In genomic region chr11:11964729-11965128, GRCm38 (mm10) we compare ENCODE assay signal across 14 mouse cellular contexts.
DNase-seq lines count a peak whose midpoint lies in the region; ATAC-seq and TF ChIP-seq lines count a peak whose summit lies in the region.
"Had no signal": no experiment of that assay in that cellular context is flagged by ENCODE, and none has a peak within 500 bp of the region (broad histone marks: within the 10 kb centered on the region; RNA-seq: fewer than 3 reads in every experiment).

No protein-coding gene starts in this region.

- no peaks in the 10 kb centered on the region for H3K27me3 ChIP-seq in heart, embryonic 10.5 days (ENCODE audit: insufficient read depth, poor library complexity, severe bottlenecking)
- no peaks in the 10 kb centered on the region for H3K27me3 ChIP-seq in embryonic facial prominence, embryonic 15.5 days
- no peaks in the 10 kb centered on the region for H3K27me3 ChIP-seq in limb, embryonic 15.5 days
- no peaks in the 10 kb centered on the region for H3K27me3 ChIP-seq in midbrain, postnatal 0 days (ENCODE audit: insufficient read depth, low read length)
- H3K27me3 ChIP-seq in hindbrain, embryonic 13.5 days: no peaks in the 10 kb centered on the region
- H3K27me3 ChIP-seq: midbrain, embryonic 15.5 days had no signal

- H3K4me2 ChIP-seq in embryonic facial prominence, embryonic 15.5 days (replicated peaks): no peak overlapping the region
- no peak overlapping the region for H3K4me2 ChIP-seq in limb, embryonic 15.5 days
- no peak overlapping the region for H3K4me2 ChIP-seq in midbrain, postnatal 0 days (ENCODE audit: low read depth, low read length, poor library complexity, severe bottlenecking)
- H3K4me2 ChIP-seq in hindbrain, embryonic 13.5 days: no peak overlapping the region
- H3K4me2 ChIP-seq: midbrain, embryonic 15.5 days had no signal

- WGBS in heart, embryonic 10.5 days: 64% methylated on average over 2 of the region's 2 CpGs
- WGBS in embryonic facial prominence, embryonic 15.5 days: 87% methylated on average over 2 of the region's 2 CpGs
- WGBS in limb, embryonic 15.5 days: 91% methylated on average over 2 of the region's 2 CpGs
- 95% methylated on average over 2 of the region's 2 CpGs for WGBS in midbrain, postnatal 0 days
- WGBS in hindbrain, embryonic 13.5 days: 89% methylated on average over 2 of the region's 2 CpGs

- H3K4me1 ChIP-seq in heart, embryonic 10.5 days: peaks cover 78% of the 10 kb centered on the region
- H3K4me1 ChIP-seq in embryonic facial prominence, embryonic 15.5 days: peaks cover 43% of the 10 kb centered on the region
- peaks cover 60% of the 10 kb centered on the region for H3K4me1 ChIP-seq in limb, embryonic 15.5 days
- H3K4me1 ChIP-seq in midbrain, postnatal 0 days (ENCODE audit: insufficient read depth, low read length): no peaks in the 10 kb centered on the region; the same call in 1 of the 2 replicates
- H3K4me1 ChIP-seq in hindbrain, embryonic 13.5 days (replicated peaks): peaks cover 28% of the 10 kb centered on the region

- H3K9me3 ChIP-seq in heart, embryonic 10.5 days: no peaks in the 10 kb centered on the region
- no peaks in the 10 kb centered on the region for H3K9me3 ChIP-seq in embryonic facial prominence, embryonic 15.5 days (replicated peaks)
- no peaks in the 10 kb centered on the region for H3K9me3 ChIP-seq in limb, embryonic 15.5 days
- H3K9me3 ChIP-seq in midbrain, postnatal 0 days (ENCODE audit: low read length): no peaks in the 10 kb centered on the region
- no peaks in the 10 kb centered on the region for H3K9me3 ChIP-seq in hindbrain, embryonic 13.5 days
- H3K9me3 ChIP-seq: midbrain, embryonic 15.5 days had no signal

- ATAC-seq in embryonic facial prominence, embryonic 15.5 days (ENCODE audit: insufficient number of reproducible peaks, low FRiP score, low TSS enrichment, low read depth): no peak
- ATAC-seq in limb, embryonic 15.5 days (ENCODE audit: insufficient number of reproducible peaks, low FRiP score, low TSS enrichment, low read depth): no peak
- no peak for ATAC-seq in midbrain, postnatal 0 days (ENCODE audit: low FRiP score)
- no peak for ATAC-seq in hindbrain, embryonic 13.5 days (ENCODE audit: low FRiP score)
- ATAC-seq: midbrain, embryonic 15.5 days had no signal

- DNase-seq in heart, embryonic 10.5 days (ENCODE audit: low spot score): peak; percentile 72
- no peak for DNase-seq in heart, postnatal 25 days (ENCODE audit: low spot score)
- peak; percentile 25 for DNase-seq in adipocyte (ENCODE audit: low spot score)
- no peak for DNase-seq in midbrain, postnatal 0 days (ENCODE audit: low spot score)
- no peak for DNase-seq in cerebellum, adult 8-10 months
- DNase-seq: cerebellum, adult 9-10 months; right cerebral cortex, postnatal 4 days; thymus, postnatal 4 days had no signal

- H3K9ac ChIP-seq in embryonic facial prominence, embryonic 15.5 days: no peak overlapping the region
- no peak overlapping the region for H3K9ac ChIP-seq in limb, embryonic 15.5 days
- H3K9ac ChIP-seq in midbrain, postnatal 0 days (replicated peaks; ENCODE audit: low read length, poor library complexity, severe bottlenecking): no peak overlapping the region
- no peak overlapping the region for H3K9ac ChIP-seq in hindbrain, embryonic 13.5 days
- H3K9ac ChIP-seq: midbrain, embryonic 15.5 days had no signal

- peak overlapping the region; percentile 90 for H3K27ac ChIP-seq in heart, embryonic 10.5 days
- peak overlapping the region; percentile 51 for H3K27ac ChIP-seq in embryonic facial prominence, embryonic 15.5 days (replicated peaks)
- peak overlapping the region; percentile 73 for H3K27ac ChIP-seq in limb, embryonic 15.5 days
- no peak overlapping the region for H3K27ac ChIP-seq in midbrain, postnatal 0 days (ENCODE audit: low read depth, low read length)
- no peak overlapping the region for H3K27ac ChIP-seq in hindbrain, embryonic 13.5 days
- H3K27ac ChIP-seq: kidney, postnatal 0 days; macrophage; midbrain, embryonic 15.5 days had no signal

- peaks cover 55% of the 10 kb centered on the region for H3K36me3 ChIP-seq in heart, embryonic 10.5 days
- H3K36me3 ChIP-seq in embryonic facial prominence, embryonic 15.5 days: peaks cover 10% of the 10 kb centered on the region
- peaks cover 28% of the 10 kb centered on the region; the same call in 1 of the 2 replicates for H3K36me3 ChIP-seq in limb, embryonic 15.5 days
- no peaks in the 10 kb centered on the region for H3K36me3 ChIP-seq in midbrain, postnatal 0 days (ENCODE audit: insufficient read depth, low read length)
- H3K36me3 ChIP-seq in hindbrain, embryonic 13.5 days: peaks cover 9% of the 10 kb centered on the region; the same call in 1 of the 2 replicates
- H3K36me3 ChIP-seq: midbrain, embryonic 15.5 days had no signal

- no peak overlapping the region for H3K4me3 ChIP-seq in heart, embryonic 10.5 days
- H3K4me3 ChIP-seq in embryonic facial prominence, embryonic 15.5 days (replicated peaks): no peak overlapping the region
- H3K4me3 ChIP-seq in limb, embryonic 15.5 days: no peak overlapping the region
- H3K4me3 ChIP-seq in midbrain, postnatal 0 days (ENCODE audit: low read depth, low read length): no peak overlapping the region
- H3K4me3 ChIP-seq in hindbrain, embryonic 13.5 days: no peak overlapping the region
- H3K4me3 ChIP-seq: midbrain, embryonic 15.5 days had no signal

- intact Hi-C loops in heart, postnatal 25 days (cut with DNase I): no loop called here

- TF ChIP-seq CTCF in midbrain, postnatal 0 days (IDR thresholded peaks at IDR 0.05): no peak

Comparison
In these comparisons a context has a peak if more than half of its experiments do, and no peak if none do; other contexts are left out.
1. DNase-seq: peak in heart, embryonic 10.5 days (single experiment) and adipocyte (single experiment); none in heart, postnatal 25 days (single experiment), midbrain, postnatal 0 days (single experiment) and cerebellum, adult 8-10 months (single experiment).
2. H3K27ac ChIP-seq: peak in heart, embryonic 10.5 days (single experiment), embryonic facial prominence, embryonic 15.5 days (single experiment) and limb, embryonic 15.5 days (single experiment); none in midbrain, postnatal 0 days (single experiment) and hindbrain, embryonic 13.5 days (single experiment).